Mouse (Mus musculus) hindbrain, postnatal 0 days (tissue): Measurements from ENCODE around the gene Cyp4f18. TPM values are rescaled to one million over a fixed set of nuclear protein-coding genes. Genes with fewer than 3 reads are reported as not detected.

ENCODE experiments used
- ATAC-seq: fragments of 200-750 bp; cut with Nextera tagmentation; 2 replicates; pipeline ENCODE4 v1.8.0; 2017; ENCODE audit warnings: mild to moderate bottlenecking, moderate TSS enrichment, moderate library complexity
- DNase-seq: peaks from one replicate; pipeline ENCODE4 v3.0.0-alpha.2; 2015; ENCODE audit warnings: low spot score
- H3K27ac ChIP-seq: fragments of 300-500 bp; sonication (generic); 2 replicates; pipeline ENCODE4 v1.5.1; 2014; ENCODE audit warnings: mild to moderate bottlenecking
- H3K27me3 ChIP-seq: fragments of 300-500 bp; sonication (generic); 2 replicates; pipeline ENCODE4 v1.6.1; 2014; ENCODE audit warnings: low read length, mixed read lengths; ENCODE audit not compliant: insufficient read depth
- H3K36me3 ChIP-seq: fragments of 300-500 bp; sonication (generic); 2 replicates; pipeline ENCODE4 v1.6.1; 2014; ENCODE audit warnings: low read length, mixed read lengths; ENCODE audit not compliant: insufficient read depth
- H3K4me1 ChIP-seq: fragments of 300-500 bp; sonication (generic); 2 replicates; pipeline ENCODE4 v1.6.1; 2014; ENCODE audit warnings: antibody characterized with exemption, low read length, mixed read lengths; ENCODE audit not compliant: insufficient read depth
- H3K4me2 ChIP-seq: fragments of 300-500 bp; sonication (generic); 2 replicates; pipeline ENCODE4 v1.6.1; 2014; ENCODE audit warnings: low read depth, mild to moderate bottlenecking, low read length, moderate library complexity, mixed read lengths
- H3K4me3 ChIP-seq: fragments of 300-500 bp; sonication (generic); 2 replicates; pipeline ENCODE4 v1.5.1; 2014; ENCODE audit warnings: low read length
- H3K9ac ChIP-seq: fragments of 300-500 bp; sonication (generic); replicated peaks from 2 replicates; pipeline ENCODE4 v1.6.1; 2014; ENCODE audit warnings: mild to moderate bottlenecking, low read length, moderate library complexity, mixed read lengths
- H3K9me3 ChIP-seq: fragments of 300-500 bp; sonication (generic); 2 replicates; pipeline ENCODE4 v1.6.1; 2016; ENCODE audit warnings: low read length, mixed read lengths
- CTCF ChIP-seq: IDR thresholded peaks from 2 replicates; pipeline ENCODE4 v1.5.1; 2016; ENCODE audit warnings: antibody characterized with exemption, control low read depth, low read depth
- WGBS: fragments of 180-500 bp; shearing (Covaris S2); extraction: QIAGEN DNeasy Blood & Tissue Kit; methylation state at CpG from one replicate; pipeline ENCODE4 v1.1.7; 2014; 5-methylcytosine and 5-hydroxymethylcytosine counted together
- polyA plus RNA-seq: library from polyadenylated mRNA; unstranded; fragments of >200 nt; fragmentation: Nextera tagmentation; extraction: Ambion mirVana; gene quantifications from 2 replicates; pipeline ENCODE4 v1.2.1, GENCODE M21; 2015
- total RNA-seq: library from RNA; depleted of rRNA; stranded (reverse); fragments of >200 nt; gene quantifications from 2 replicates; pipeline ENCODE4 v1.2.3, GENCODE M21; 2014

Gene Cyp4f18
- total and polyA plus RNA-seq, 2 experiments from 2014 or later: 0.46 TPM; not detected in 1

DNA sequence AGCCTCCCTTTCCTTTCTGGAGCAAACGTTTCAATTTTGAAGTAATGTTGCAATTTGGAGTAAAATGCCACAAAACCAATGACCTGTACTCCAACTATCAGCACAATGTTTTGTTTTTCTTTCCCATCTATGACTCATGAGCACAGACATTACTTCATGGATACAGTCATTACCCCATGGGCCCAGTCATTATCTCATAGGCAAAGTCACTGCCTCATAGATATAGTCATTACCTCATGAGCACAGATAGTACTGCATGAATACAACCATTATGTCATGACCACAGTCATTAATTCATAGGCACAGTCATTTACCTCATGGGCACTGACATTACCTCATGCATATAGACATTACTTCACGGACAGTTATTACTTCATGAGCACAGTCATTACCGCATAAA, 3.5 kb downstream of the Cyp4f18 start:
- no peak for DNase-seq
- Histone ChIP-seq H3K4me3 (no peak overlapping the region), H3K4me1 (no peaks in the 10 kb centered on the region), H3K9me3 (no peaks in the 10 kb centered on the region), H3K9ac (no peak overlapping the region), H3K36me3 (no peaks in the 10 kb centered on the region), H3K4me2 (no peak overlapping the region), H3K27me3 (no peaks in the 10 kb centered on the region), H3K27ac (no peak overlapping the region)
- 84% methylated on average over 3 of the region's 3 CpGs for WGBS
- TF ChIP-seq CTCF: no peak
- no peak for ATAC-seq

DNA sequence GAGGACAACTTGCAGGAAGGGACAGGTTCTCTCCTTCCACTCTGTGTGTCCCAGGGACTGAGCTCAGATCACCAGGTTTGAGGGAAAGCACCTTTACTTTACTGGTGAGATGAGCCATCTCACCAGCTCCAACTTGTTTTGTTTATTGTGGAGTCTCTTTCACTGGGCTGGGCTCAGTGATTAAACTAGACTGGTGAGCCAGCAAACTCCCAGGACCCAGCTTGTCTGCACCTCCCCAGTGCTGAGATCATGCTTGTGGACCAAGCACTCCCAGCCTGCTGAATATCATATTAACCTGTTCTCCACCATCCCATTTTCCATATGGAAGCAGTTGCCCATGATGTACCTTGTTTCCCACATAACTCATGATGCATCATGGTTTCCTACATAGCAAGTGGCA, 6.5 kb downstream of the Cyp4f18 start:
- H3K36me3 ChIP-seq: no peaks in the 10 kb centered on the region
- no peak overlapping the region for H3K27ac ChIP-seq
- TF ChIP-seq CTCF: no peak
- ATAC-seq: no peak
- DNase-seq: no peak
- H3K4me1 ChIP-seq: no peaks in the 10 kb centered on the region
- H3K4me2 ChIP-seq: no peak overlapping the region
- no peak overlapping the region for H3K9ac ChIP-seq
- H3K9me3 ChIP-seq: no peaks in the 10 kb centered on the region
- H3K4me3 ChIP-seq: no peak overlapping the region
- H3K27me3 ChIP-seq: no peaks in the 10 kb centered on the region

DNA sequence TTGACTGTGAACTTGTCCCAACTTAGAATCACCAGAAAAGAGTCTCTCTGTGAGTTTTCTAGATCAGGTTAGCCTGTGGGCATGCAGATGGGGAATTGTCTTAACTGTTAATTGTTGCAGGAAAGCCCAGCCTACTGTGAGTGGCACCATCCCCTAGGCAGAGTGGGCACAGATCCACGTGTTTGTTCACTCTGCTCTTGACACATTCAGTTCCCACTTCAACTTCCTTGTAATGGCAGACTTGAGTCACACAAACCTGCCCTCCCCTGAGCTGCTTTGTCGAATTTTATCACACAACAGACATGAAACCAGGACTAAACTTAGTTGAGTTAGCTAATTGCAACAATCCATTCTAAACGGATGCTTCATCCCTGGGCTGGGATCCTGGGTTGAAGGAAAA, 9.2 kb downstream of the Cyp4f18 start:
- Histone ChIP-seq H3K4me1 (no peaks in the 10 kb centered on the region), H3K9me3 (no peaks in the 10 kb centered on the region), H3K4me3 (no peak overlapping the region), H3K9ac (no peak overlapping the region), H3K27me3 (no peaks in the 10 kb centered on the region), H3K27ac (no peak overlapping the region), H3K36me3 (no peaks in the 10 kb centered on the region), H3K4me2 (no peak overlapping the region)
- DNase-seq: no peak
- TF ChIP-seq CTCF: no peak
- 48% methylated on average over 3 of the region's 3 CpGs for WGBS
- no peak for ATAC-seq

DNA sequence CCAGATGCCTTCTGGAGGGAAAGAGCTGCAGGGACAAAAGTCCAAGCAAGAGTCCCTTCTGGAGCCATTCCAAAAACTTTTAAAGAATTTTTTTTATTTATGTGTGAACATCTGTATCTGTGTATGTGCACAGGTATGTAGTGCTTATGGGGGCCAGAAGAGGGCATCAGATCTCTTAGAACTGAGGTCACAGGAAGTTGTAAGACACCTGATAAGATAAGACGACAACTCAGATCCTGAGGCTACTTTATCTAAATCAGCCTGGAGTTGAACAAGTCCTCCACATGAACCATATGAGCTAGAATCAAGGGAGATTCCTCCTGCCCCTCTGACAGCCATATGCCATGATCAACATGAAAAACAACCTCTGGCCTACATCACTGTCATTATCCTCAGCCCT, 10.0 kb downstream of the Cyp4f18 start:
- ATAC-seq (no peak), DNase-seq (no peak)
- Histone ChIP-seq H3K27me3 (no peaks in the 10 kb centered on the region), H3K27ac (no peak overlapping the region), H3K4me3 (no peak overlapping the region), H3K4me1 (no peaks in the 10 kb centered on the region), H3K9ac (no peak overlapping the region), H3K4me2 (no peak overlapping the region), H3K9me3 (no peaks in the 10 kb centered on the region), H3K36me3 (no peaks in the 10 kb centered on the region)
- TF ChIP-seq CTCF: no peak
- 89% methylated on average over 1 of the region's 1 CpGs for WGBS

DNA sequence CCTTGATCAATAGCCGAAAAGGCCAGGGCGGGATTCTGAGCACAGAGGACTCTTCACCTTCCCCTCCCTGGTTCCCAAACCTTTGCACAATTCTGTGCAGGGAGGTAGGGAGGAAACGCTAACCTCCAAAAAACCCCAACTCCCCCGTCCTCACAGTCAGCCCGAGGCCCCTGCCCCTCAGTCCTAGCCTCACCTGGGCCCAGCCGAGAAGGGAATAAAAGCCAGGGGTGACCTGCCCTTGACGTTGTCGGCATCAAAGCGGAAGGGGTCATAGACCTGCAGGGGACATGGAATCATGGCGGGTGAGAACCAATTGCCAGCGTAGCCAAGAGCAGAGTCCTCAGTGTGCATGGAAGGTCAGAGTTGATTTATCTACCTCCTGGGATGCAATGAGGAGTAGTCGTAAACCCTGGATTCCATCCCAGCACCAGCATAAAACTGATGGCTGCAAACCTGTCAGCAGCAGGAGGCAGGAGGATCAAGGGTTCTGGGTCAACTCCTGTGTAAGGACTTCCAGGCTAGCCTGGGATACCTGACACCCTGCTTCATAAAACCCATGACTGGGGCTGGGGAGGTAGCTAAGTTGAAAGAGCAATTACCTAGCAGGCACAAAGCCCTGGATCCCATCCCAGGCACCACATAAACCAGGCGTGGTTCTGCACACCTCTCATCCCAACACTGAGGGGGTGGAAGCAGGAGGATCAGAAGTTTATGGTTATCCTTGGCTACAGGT, 20.4 kb downstream of the Cyp4f18 start:
- peak overlapping the region; percentile 32 for H3K4me3 ChIP-seq
- peak; percentile 33; the same call in 1 of the 2 replicates for ATAC-seq

DNA sequence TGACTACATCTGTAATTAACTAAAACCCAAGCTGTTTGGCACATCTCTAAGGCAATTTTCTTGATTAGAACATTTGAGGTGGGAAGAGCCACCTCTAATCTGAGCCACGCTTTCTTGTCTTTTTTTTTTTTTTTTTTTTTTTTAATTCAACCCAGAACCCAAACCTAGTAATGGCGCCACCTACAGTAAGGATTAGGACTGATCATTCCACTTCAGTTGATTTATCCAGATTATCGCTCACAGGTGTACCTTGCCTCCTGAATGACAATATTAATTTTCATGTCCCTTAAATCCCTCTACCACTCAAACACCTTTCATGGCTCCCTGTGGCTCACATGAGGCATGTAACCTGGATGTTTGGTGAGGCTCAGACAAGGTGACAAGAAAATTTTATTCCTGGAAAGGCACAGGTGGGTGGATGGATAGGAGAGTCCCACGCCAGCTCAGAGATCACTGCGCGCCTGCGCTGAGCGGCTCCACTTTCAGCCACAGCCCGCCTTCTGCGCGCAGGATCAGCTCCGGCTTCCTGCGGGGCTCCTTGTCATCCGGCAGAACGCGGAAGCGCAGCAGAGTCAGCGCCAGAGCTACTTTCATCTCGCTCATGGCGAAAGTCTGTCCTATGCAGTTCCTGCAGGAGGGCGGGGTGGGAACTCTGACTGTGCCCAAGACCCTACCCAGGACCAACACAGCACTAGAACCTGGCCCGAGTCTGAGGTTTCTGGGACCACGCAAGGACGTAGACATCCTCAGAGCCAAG, 21.1 kb downstream of the Cyp4f18 start:
- peak; percentile 46 for TF ChIP-seq CTCF

More for the DNA sequence above, 20.4 kb downstream of the Cyp4f18 start:
- 56% methylated on average over 13 of the region's 13 CpGs for WGBS
- no peaks in the 10 kb centered on the region for H3K36me3 ChIP-seq
- peak overlapping the region; percentile 58 for H3K4me2 ChIP-seq
- H3K27ac ChIP-seq: peak overlapping the region; percentile 6; the same call in 1 of the 2 replicates
- H3K4me1 ChIP-seq: 0 out of 2 replicates have a peak, but pooled peaks cover 3% of the 10 kb centered on the region
- DNase-seq: no peak
- TF ChIP-seq CTCF: no peak
- no peaks in the 10 kb centered on the region for H3K9me3 ChIP-seq
- no peaks in the 10 kb centered on the region for H3K27me3 ChIP-seq
- H3K9ac ChIP-seq: peak overlapping the region; percentile 48

DNA sequence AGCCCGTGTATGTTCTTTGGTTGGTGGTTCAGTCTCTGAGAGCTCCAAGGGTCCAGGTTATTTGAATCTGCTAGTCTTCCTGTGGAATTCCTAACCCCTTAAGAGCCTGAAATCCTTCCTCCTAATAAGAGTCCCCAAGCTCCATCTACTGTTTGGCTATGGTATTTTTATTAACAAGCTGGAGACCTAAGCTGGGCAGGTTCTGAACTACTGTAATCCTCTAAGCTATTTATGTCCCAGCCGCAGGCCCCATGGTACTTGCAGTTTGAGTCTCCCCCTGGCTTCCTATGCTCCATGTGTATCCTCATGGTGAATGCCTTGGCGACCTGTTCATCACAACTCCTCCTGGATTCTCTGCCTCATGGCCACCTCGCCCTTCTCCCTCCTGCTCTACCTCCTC, 24.8 kb downstream of the Cyp4f18 start:
- H3K9me3 ChIP-seq: no peaks in the 10 kb centered on the region
- H3K27ac ChIP-seq: no peak overlapping the region
- TF ChIP-seq CTCF: peak; percentile 54
- no peaks in the 10 kb centered on the region for H3K36me3 ChIP-seq
- no peaks in the 10 kb centered on the region for H3K27me3 ChIP-seq
- H3K4me3 ChIP-seq: no peak overlapping the region
- no peak overlapping the region for H3K9ac ChIP-seq
- WGBS: 59% methylated on average over 4 of the region's 4 CpGs
- peak; percentile 27; the same call in 1 of the 2 replicates for ATAC-seq
- 0 out of 2 replicates have a peak, but pooled peaks cover 3% of the 10 kb centered on the region for H3K4me1 ChIP-seq
- no peak overlapping the region for H3K4me2 ChIP-seq
- DNase-seq: peak; percentile 54

More for the DNA sequence above, 21.1 kb downstream of the Cyp4f18 start:
- Histone ChIP-seq H3K36me3 (no peaks in the 10 kb centered on the region), H3K4me1 (0 out of 2 replicates have a peak, but pooled peaks cover 3% of the 10 kb centered on the region), H3K9ac (peak overlapping the region; percentile 48), H3K9me3 (no peaks in the 10 kb centered on the region), H3K4me2 (peak overlapping the region; percentile 58), H3K4me3 (peak overlapping the region; percentile 32), H3K27me3 (no peaks in the 10 kb centered on the region), H3K27ac (peak overlapping the region; percentile 6; the same call in 1 of the 2 replicates)
- WGBS: 12% methylated on average over 24 of the region's 24 CpGs
- DNase-seq (peak; percentile 82), ATAC-seq (peak; percentile 90)
